ENCODE assay signal across 8 mouse cellular contexts in the genomic region with DNA sequence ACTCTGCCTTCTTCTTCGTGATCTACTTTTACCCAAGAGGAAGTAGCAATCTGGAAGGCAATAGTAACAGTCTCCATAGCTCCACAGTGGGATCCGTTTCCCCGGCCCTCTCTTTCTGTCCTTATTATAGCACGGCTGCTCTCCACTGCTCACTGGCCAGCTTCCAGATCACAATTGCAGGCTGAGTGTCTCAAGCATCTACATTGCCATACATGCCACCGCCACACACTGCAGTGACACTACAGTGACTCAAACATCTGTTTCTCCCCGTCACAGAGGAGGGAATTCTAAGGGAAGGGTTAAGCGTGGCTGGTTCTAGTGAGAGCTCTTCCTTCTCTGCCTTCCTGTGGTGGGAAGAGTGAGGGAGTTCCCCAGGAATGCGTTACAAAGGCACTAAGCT. TPM values are rescaled to one million over a fixed set of nuclear protein-coding genes. Genes with fewer than 3 reads are reported as not detected.
DNase-seq lines count a peak whose midpoint lies in the region; ATAC-seq lines count a peak whose summit lies in the region.

No protein-coding gene starts in this region.

- H3K27ac ChIP-seq in hindbrain, embryonic 11.5 days (ENCODE audit: low read depth, low read length): no peak overlapping the region

- no peaks in the 10 kb centered on the region for H3K36me3 ChIP-seq in hindbrain, embryonic 11.5 days (ENCODE audit: control insufficient read depth, insufficient read depth, low read length)

- no peak overlapping the region for H3K4me3 ChIP-seq in hindbrain, embryonic 11.5 days (ENCODE audit: low read depth, low read length)

- 83% methylated on average over 8 of the region's 8 CpGs for WGBS in hindbrain, embryonic 11.5 days

- H3K27me3 ChIP-seq in hindbrain, embryonic 11.5 days (ENCODE audit: control insufficient read depth, insufficient read depth, low read length): no peaks in the 10 kb centered on the region

- ATAC-seq in common myeloid progenitor, adult 5-6 weeks (replicated peaks; ENCODE audit: low read depth, poor library complexity, severe bottlenecking): peak; percentile 67
- ATAC-seq in hematopoietic stem cell, adult 5-6 weeks (replicated peaks in 1 of 2; ENCODE audit: insufficient read depth in 1 of 2, low FRiP score in 2 of 2, low TSS enrichment in 1 of 2, low read depth in 1 of 2, poor library complexity in 2 of 2, severe bottlenecking in 2 of 2): peak; percentile 61 to 66
- ATAC-seq in activated CD4-positive, CD25-positive, alpha-beta regulatory T cell, adult 4 months: no peak
- ATAC-seq in hindbrain, embryonic 11.5 days (ENCODE audit: low FRiP score): no peak

- no peak overlapping the region for H3K4me2 ChIP-seq in hindbrain, embryonic 11.5 days (replicated peaks; ENCODE audit: low read depth, low read length)

- H3K9ac ChIP-seq in hindbrain, embryonic 11.5 days (ENCODE audit: low read depth, low read length): no peak overlapping the region

- no peaks in the 10 kb centered on the region for H3K9me3 ChIP-seq in hindbrain, embryonic 11.5 days (ENCODE audit: control insufficient read depth, low read length)

- intact Hi-C loops in left cerebral cortex, postnatal 4 days (cut with DNase I): no loop called here

- no peaks in the 10 kb centered on the region for H3K4me1 ChIP-seq in hindbrain, embryonic 11.5 days (replicated peaks; ENCODE audit: control insufficient read depth, insufficient read depth, low read length)

- DNase-seq in left cerebral cortex, adult 18-20 months (ENCODE audit: low spot score in 2 of 2): peak; percentile 26 to 28
- DNase-seq in left cerebral cortex, postnatal 4 days: no peak
- DNase-seq in right cerebral cortex, postnatal 14 days: peak; percentile 60
- DNase-seq in urinary bladder, postnatal 4 days (ENCODE audit: low spot score in 2 of 2): no peak
- DNase-seq in hindbrain, embryonic 11.5 days (ENCODE audit: low spot score): no peak

RNA-seq across cellular contexts. Expression of a gene that starts 9.5 kb away (rescaled TPM):
- total RNA-seq in left cerebral cortex, adult 18-20 months (2021): 10 to 100 TPM; 10.9 to 12.6 TPM
- total RNA-seq in left cerebral cortex, postnatal 4 days (2021): 10 to 100 TPM; 37.1 to 38.5 TPM
- total RNA-seq in common myeloid progenitor, adult 5-6 weeks (2017): 29.2 and 33.9 TPM in 2 replicates
- 49.6 and 53.0 TPM in 2 replicates for total RNA-seq in hematopoietic stem cell, adult 5-6 weeks (2017)
- polyA plus RNA-seq in activated CD4-positive, CD25-positive, alpha-beta regulatory T cell, adult 4 months (2017; shearing (Covaris generic)): 1 to 10 TPM; 2.3 TPM
- 24.8 and 30.2 TPM in 2 replicates for polyA plus RNA-seq in hindbrain, embryonic 11.5 days (2014; fragmentation: Nextera tagmentation; extraction: Ambion mirVana)

Comparison
In these comparisons a context has a peak if more than half of its experiments do, and no peak if none do; other contexts are left out.
1. DNase-seq: peak in left cerebral cortex, adult 18-20 months (2 of 2) and right cerebral cortex, postnatal 14 days (single experiment); none in left cerebral cortex, postnatal 4 days (single experiment), urinary bladder, postnatal 4 days (0 of 2) and hindbrain, embryonic 11.5 days (single experiment).
2. ATAC-seq: peak in common myeloid progenitor, adult 5-6 weeks (single experiment) and hematopoietic stem cell, adult 5-6 weeks (2 of 2); none in activated CD4-positive, CD25-positive, alpha-beta regulatory T cell, adult 4 months (single experiment) and hindbrain, embryonic 11.5 days (single experiment).